Mouse (Mus musculus) midbrain, postnatal 0 days (tissue): Measurements from ENCODE around the gene Rcor1. TPM values are rescaled to one million over a fixed set of nuclear protein-coding genes. Genes with fewer than 3 reads are reported as not detected.

Source experiments
- ATAC-seq: fragments of 200-750 bp; cut with Nextera tagmentation; 2 replicates; pipeline ENCODE4 v1.8.0; 2017; ENCODE audit warnings: moderate number of reproducible peaks, mild to moderate bottlenecking, moderate TSS enrichment, moderate library complexity; ENCODE audit not compliant: low FRiP score
- DNase-seq: peaks from one replicate; pipeline ENCODE4 v3.0.0-alpha.2; 2015; ENCODE audit warnings: low spot score
- H3K27ac ChIP-seq: fragments of 300-500 bp; sonication (generic); 2 replicates; pipeline ENCODE4 v1.5.1; 2014; ENCODE audit warnings: low read depth, mild to moderate bottlenecking, low read length, mixed read lengths
- H3K27me3 ChIP-seq: fragments of 300-500 bp; sonication (generic); 2 replicates; pipeline ENCODE4 v1.6.1; 2014; ENCODE audit warnings: low read length, control low read depth, mixed read lengths; ENCODE audit not compliant: insufficient read depth
- H3K36me3 ChIP-seq: fragments of 300-500 bp; sonication (generic); 2 replicates; pipeline ENCODE4 v1.6.1; 2014; ENCODE audit warnings: low read length, control low read depth, mixed read lengths; ENCODE audit not compliant: insufficient read depth
- H3K4me1 ChIP-seq: fragments of 300-500 bp; sonication (generic); 2 replicates; pipeline ENCODE4 v1.6.1; 2014; ENCODE audit warnings: mild to moderate bottlenecking, control low read depth, antibody characterized with exemption, low read length, mixed read lengths; ENCODE audit not compliant: insufficient read depth
- H3K4me2 ChIP-seq: fragments of 300-500 bp; sonication (generic); 2 replicates; pipeline ENCODE4 v1.6.1; 2014; ENCODE audit warnings: low read depth, mild to moderate bottlenecking, low read length, mixed read lengths; ENCODE audit not compliant: poor library complexity, severe bottlenecking
- H3K4me3 ChIP-seq: fragments of 300-500 bp; sonication (generic); 2 replicates; pipeline ENCODE4 v1.5.1; 2014; ENCODE audit warnings: low read depth, mild to moderate bottlenecking, low read length, moderate library complexity
- H3K9ac ChIP-seq: fragments of 300-500 bp; sonication (generic); replicated peaks from 2 replicates; pipeline ENCODE4 v1.6.1; 2014; ENCODE audit warnings: mild to moderate bottlenecking, low read length, moderate library complexity, mixed read lengths; ENCODE audit not compliant: poor library complexity, severe bottlenecking
- H3K9me3 ChIP-seq: fragments of 300-500 bp; sonication (generic); 2 replicates; pipeline ENCODE4 v1.6.1; 2016; ENCODE audit warnings: low read length, control low read depth
- CTCF ChIP-seq: IDR thresholded peaks from 2 replicates; pipeline ENCODE4 v1.5.1; 2016; ENCODE audit warnings: antibody characterized with exemption, mild to moderate bottlenecking
- WGBS: fragments of 180-500 bp; shearing (Covaris S2); extraction: QIAGEN DNeasy Blood & Tissue Kit; methylation state at CpG from one replicate; pipeline ENCODE4 v1.1.7; 2014; 5-methylcytosine and 5-hydroxymethylcytosine counted together
- polyA plus RNA-seq: library from polyadenylated mRNA; unstranded; fragments of >200 nt; fragmentation: Nextera tagmentation; extraction: Ambion mirVana; gene quantifications from 2 replicates; pipeline ENCODE4 v1.2.1, GENCODE M21; 2015
- total RNA-seq: library from RNA; depleted of rRNA; stranded (reverse); fragments of >200 nt; gene quantifications from 2 replicates; pipeline ENCODE4 v1.2.3, GENCODE M21; 2014

Rcor1 gene
- total and polyA plus RNA-seq, 2 experiments from 2014 or later, result 2.7 to 14.9 TPM

DNA sequence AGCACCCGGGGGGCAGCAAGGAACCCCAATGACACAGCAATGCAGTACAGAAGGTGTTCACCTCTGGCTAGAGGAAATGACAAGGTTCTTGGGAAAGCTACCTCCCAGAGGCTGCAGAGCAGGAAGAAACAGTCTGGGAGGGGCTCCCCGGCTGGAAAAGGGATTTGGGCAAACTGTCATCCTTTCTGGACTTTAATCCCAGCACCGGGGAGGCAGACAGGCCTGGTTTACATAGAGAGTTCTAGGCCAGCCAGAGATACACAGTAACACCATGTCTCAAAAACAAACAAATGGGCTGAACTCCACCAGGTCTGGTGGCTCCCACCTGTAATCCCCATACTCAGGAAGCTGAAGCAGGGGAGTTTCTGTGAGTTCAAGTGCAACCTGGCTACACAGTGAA, 45.9 kb upstream of the Rcor1 start:
- Histone ChIP-seq H3K36me3 (no peaks in the 10 kb centered on the region), H3K4me1 (no peaks in the 10 kb centered on the region), H3K9me3 (no peaks in the 10 kb centered on the region), H3K9ac (no peak overlapping the region), H3K4me2 (no peak overlapping the region), H3K27me3 (no peaks in the 10 kb centered on the region), H3K27ac (no peak overlapping the region), H3K4me3 (no peak overlapping the region)
- no peak for TF ChIP-seq CTCF
- DNase-seq (no peak), ATAC-seq (no peak)
- 85% methylated on average over 3 of the region's 3 CpGs for WGBS

DNA sequence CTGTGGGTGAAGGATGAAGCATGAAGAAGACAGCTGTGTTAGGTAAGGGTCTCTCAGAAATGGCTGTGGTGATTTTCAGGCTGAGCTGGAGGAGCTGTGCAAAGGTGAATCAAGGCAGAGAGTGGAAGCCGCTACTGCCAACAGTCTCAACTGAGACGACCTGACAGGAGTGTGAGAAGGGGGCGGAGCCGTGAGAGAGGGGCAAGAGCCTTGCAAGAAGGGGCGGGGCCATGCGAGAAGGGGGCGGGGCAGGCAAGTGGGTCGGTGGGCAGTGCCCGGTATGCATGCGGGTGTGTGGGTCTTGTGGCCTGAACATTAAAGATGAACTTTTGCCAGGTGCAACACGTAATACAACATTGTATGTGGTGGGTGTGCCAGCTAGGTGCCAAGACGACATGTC, 44.5 kb upstream of the Rcor1 start:
- H3K4me1 ChIP-seq, result no peaks in the 10 kb centered on the region
- no peak overlapping the region for H3K4me3 ChIP-seq
- H3K4me2 ChIP-seq, result no peak overlapping the region
- DNase-seq (no peak), ATAC-seq (no peak)
- H3K9ac ChIP-seq, result no peak overlapping the region
- WGBS, result 49% methylated on average over 12 of the region's 12 CpGs
- no peaks in the 10 kb centered on the region for H3K9me3 ChIP-seq
- no peaks in the 10 kb centered on the region for H3K36me3 ChIP-seq
- no peak overlapping the region for H3K27ac ChIP-seq
- TF ChIP-seq CTCF, result no peak
- H3K27me3 ChIP-seq, result no peaks in the 10 kb centered on the region

DNA sequence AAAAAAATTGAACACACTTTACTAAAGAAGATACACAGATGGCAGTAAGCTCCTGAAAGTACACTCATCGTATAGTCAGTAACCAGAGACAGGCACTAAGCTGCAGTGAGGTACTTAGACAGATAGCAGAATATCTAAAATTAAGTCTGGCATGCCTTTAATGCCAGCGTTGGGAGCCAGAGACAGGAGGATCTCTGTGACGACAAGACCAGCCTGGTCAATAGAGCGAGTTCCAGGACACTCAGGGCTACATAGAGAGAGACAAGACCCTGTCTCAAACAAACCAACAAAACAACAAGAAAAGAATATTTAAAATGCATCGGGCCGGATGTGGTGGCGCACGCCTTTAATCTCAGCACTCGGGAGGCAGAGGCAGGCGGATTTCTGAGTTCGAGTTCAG, 41.1 kb upstream of the Rcor1 start:
- Histone ChIP-seq H3K4me2 (no peak overlapping the region), H3K4me3 (no peak overlapping the region), H3K36me3 (no peaks in the 10 kb centered on the region), H3K27me3 (no peaks in the 10 kb centered on the region), H3K4me1 (no peaks in the 10 kb centered on the region), H3K9me3 (no peaks in the 10 kb centered on the region), H3K27ac (no peak overlapping the region), H3K9ac (no peak overlapping the region)
- ATAC-seq, result no peak
- DNase-seq, result no peak
- WGBS, result 98% methylated on average over 11 of the region's 11 CpGs
- TF ChIP-seq CTCF, result no peak

DNA sequence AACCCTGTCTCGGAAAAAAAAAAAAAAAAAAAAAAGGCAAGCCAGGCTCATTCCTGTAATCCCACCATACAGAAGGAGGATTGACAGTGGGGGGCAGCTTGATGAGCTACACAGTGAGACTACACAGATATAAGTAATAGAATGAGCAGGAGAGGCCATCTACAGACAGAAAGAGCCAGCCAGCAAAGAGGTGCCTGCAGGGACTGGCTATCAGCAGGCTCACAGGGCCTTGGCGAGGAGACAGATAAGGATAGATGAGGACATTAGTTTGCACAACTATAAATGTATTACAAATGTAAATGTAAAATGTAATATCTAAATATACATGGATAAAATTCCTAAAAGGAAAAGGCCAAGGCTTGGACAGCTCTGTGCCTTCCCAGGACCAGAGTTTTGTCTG, 39.3 kb upstream of the Rcor1 start:
- ATAC-seq, result no peak
- Histone ChIP-seq H3K4me2 (no peak overlapping the region), H3K27ac (no peak overlapping the region), H3K4me1 (no peaks in the 10 kb centered on the region), H3K36me3 (no peaks in the 10 kb centered on the region), H3K27me3 (no peaks in the 10 kb centered on the region), H3K4me3 (no peak overlapping the region), H3K9ac (no peak overlapping the region), H3K9me3 (no peaks in the 10 kb centered on the region)
- no peak for DNase-seq
- WGBS, result 90% methylated on average over 2 of the region's 2 CpGs
- no peak for TF ChIP-seq CTCF

DNA sequence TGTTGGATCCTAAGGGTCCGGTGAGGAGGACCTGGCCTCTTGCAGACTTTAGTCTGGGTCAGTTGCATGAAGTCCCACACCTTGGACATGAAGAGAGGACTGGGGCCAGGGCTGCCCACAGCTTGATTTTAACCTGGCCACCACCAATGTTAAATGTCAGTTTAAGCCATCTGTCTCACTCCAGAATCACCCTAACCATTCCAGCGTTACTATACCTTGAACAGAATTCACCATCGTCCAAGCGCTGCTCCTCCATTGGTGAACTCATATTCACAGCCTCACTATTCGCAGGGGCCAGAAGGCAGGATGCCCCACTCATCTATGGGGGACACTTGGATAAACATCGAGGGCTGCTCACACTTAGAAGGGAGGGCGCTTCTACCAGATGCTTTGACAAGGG, 38.2 kb upstream of the Rcor1 start:
- no peaks in the 10 kb centered on the region for H3K36me3 ChIP-seq
- TF ChIP-seq CTCF, result no peak
- H3K27ac ChIP-seq, result no peak overlapping the region
- no peaks in the 10 kb centered on the region for H3K9me3 ChIP-seq
- ATAC-seq, result no peak
- no peak overlapping the region for H3K9ac ChIP-seq
- WGBS, result 97% methylated on average over 7 of the region's 7 CpGs
- H3K27me3 ChIP-seq, result no peaks in the 10 kb centered on the region
- no peaks in the 10 kb centered on the region for H3K4me1 ChIP-seq
- no peak overlapping the region for H3K4me3 ChIP-seq
- H3K4me2 ChIP-seq, result no peak overlapping the region
- no peak for DNase-seq

DNA sequence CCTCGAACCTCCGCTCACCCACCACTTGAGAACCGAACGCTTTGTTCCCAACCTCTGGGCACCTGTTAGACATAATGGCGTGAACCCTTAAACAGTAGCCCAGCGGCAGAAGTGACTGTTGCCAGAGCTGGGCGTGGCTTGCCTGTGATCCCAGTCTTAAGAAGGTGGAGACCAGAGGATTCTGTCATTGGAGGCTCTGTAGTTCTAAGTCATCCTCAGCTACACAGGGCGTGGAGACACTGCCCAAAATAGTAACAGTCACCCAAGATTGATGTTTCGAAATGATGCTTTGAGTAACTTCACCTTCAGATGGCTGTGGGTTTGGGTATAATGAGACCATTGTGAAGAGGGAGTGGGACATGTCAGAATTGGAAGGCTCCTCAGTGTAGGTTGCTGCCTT, 35.0 kb upstream of the Rcor1 start:
- 87% methylated on average over 9 of the region's 9 CpGs for WGBS
- Histone ChIP-seq H3K4me3 (no peak overlapping the region), H3K4me2 (no peak overlapping the region), H3K9me3 (no peaks in the 10 kb centered on the region), H3K36me3 (no peaks in the 10 kb centered on the region), H3K4me1 (no peaks in the 10 kb centered on the region), H3K27ac (no peak overlapping the region), H3K27me3 (no peaks in the 10 kb centered on the region), H3K9ac (no peak overlapping the region)
- DNase-seq, result no peak
- TF ChIP-seq CTCF, result no peak
- no peak for ATAC-seq

DNA sequence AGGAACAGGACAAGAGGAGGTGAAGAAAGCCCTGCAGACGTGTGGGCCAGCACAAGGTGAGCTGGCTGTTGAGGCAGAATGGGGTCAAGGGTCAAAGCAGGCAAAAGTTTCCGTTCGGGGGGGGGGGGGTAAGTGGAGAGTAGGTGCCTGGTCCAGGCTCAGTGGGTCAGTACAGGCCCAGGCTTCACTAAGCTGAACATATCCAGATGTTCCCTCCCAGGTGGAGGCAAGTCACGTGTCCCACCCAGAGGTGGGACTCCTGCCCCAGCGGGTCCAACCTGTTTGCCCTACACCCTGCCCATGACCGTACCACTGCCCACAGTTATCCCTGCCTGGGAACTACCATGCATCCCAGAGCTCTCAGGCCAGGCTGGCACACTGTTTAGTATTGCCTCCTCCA, 33.3 kb upstream of the Rcor1 start:
- Histone ChIP-seq H3K27me3 (no peaks in the 10 kb centered on the region), H3K4me1 (no peaks in the 10 kb centered on the region), H3K9me3 (no peaks in the 10 kb centered on the region), H3K4me2 (no peak overlapping the region), H3K36me3 (no peaks in the 10 kb centered on the region), H3K27ac (no peak overlapping the region), H3K4me3 (no peak overlapping the region), H3K9ac (no peak overlapping the region)
- no peak for DNase-seq
- TF ChIP-seq CTCF, result no peak
- 79% methylated on average over 6 of the region's 6 CpGs for WGBS
- ATAC-seq, result no peak
